Mouse (Mus musculus): ENCODE data around the gene Rcn3.

DNA sequence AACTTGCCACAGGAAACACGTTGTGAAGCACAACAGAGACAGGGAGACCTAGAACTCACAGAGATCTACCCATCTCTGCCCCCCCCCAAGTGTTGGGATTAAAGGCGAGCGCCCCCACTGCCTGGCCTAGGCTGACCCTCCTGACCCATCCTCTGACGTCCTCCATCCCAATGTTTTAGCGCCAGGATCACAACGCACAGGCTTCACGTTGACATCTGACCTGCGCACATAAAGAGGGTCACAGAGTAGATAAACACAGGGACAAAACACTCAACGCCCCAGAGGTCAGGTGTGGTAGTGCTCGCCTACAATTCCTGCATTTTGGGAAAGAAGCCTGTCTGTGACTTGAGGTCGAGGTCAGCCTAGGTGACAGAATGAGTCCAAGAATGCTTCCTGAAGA is 55.3 kb downstream of the Rcn3 start:
- no peak for TF ChIP-seq CTCF (IDR thresholded peaks at IDR 0.05; ENCODE audit: low read depth)
- TF ChIP-seq EP300 (IDR thresholded peaks at IDR 0.05; ENCODE audit: low read depth): no peak

Data from liver, postnatal 0 days (tissue).